Mouse (Mus musculus) E14TG2a.4 (cell line): ENCODE measurements around the gene Ddt.

ENCODE experiments used
- H3K27me3 ChIP-seq: 2 replicates; pipeline ENCODE4 v1.6.1; 2014; ENCODE audit warnings: low read length, control low read depth; ENCODE audit not compliant: insufficient read depth
- H3K36me3 ChIP-seq: 2 replicates; pipeline ENCODE4 v1.6.1; 2014; ENCODE audit warnings: low read length, control low read depth; ENCODE audit not compliant: insufficient read depth
- H3K4me1 ChIP-seq: replicated peaks from 2 replicates; pipeline ENCODE4 v1.6.1; 2014; ENCODE audit warnings: low read depth, low read length, control low read depth
- H3K4me3 ChIP-seq: replicated peaks from 2 replicates; pipeline ENCODE4 v1.5.1; 2014; ENCODE audit warnings: mild to moderate bottlenecking, low read length
- H3K9me3 ChIP-seq: 2 replicates; pipeline ENCODE4 v1.6.1; 2014; ENCODE audit warnings: low read length, control low read depth
- CTCF ChIP-seq: conservative IDR thresholded peaks from 2 replicates; pipeline ENCODE4 v1.5.1; 2014; ENCODE audit warnings: low read length
- NANOG ChIP-seq: IDR thresholded peaks from 2 replicates; pipeline ENCODE4 v1.6.1; 2014; ENCODE audit warnings: borderline replicate concordance, low read length, mixed read lengths
- POU5F1 ChIP-seq: IDR thresholded peaks from 2 replicates; pipeline ENCODE4 v1.6.1; 2014; ENCODE audit warnings: low read length, borderline replicate concordance

Gene Ddt

DNA sequence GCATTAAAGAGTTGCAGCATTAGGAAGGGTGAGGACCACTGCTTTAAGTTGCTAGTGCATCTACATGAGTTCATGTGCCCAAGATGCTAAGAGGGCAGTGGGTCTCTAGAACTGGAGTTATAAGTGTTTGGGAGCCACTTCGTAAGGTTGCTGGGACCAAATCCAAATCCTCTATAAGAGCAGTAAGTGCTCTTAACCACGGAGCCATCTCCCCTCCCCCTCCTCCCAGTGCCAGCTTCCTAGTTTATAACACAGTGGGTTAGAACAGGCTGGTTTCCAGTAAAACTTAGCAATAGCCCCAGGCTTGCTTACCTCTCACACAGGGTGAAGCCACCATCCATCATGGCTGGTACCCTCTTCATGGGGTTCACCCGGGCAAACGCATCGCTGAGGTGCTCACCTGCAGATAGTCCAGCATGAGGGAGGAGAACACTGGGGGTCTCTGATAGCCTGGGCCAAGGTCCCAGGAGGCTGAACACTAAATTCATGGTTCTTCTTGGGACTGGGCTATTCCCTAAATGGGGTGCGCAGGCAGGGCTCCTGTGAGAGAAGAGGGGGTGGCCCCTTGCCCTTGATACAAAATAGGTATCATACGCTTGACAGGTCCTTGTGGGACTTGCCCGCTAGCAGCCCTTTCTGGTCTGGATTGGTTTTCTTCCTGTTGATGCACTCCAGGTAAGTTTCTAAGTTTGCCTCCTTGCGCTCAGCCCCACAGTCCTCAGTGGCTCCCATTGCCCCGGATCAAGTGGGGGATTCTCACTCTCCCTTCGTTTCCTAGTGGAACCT is 23.7 kb upstream of the Ddt start:
- Histone ChIP-seq H3K36me3 (no peaks in the 10 kb centered on the region), H3K9me3 (no peaks in the 10 kb centered on the region), H3K27me3 (peaks cover 39% of the 10 kb centered on the region), H3K4me3 (peak overlapping the region; percentile 35), H3K4me1 (peaks cover 61% of the 10 kb centered on the region)
- TF ChIP-seq NANOG (no peak), POU5F1 (no peak), CTCF (no peak)

DNA sequence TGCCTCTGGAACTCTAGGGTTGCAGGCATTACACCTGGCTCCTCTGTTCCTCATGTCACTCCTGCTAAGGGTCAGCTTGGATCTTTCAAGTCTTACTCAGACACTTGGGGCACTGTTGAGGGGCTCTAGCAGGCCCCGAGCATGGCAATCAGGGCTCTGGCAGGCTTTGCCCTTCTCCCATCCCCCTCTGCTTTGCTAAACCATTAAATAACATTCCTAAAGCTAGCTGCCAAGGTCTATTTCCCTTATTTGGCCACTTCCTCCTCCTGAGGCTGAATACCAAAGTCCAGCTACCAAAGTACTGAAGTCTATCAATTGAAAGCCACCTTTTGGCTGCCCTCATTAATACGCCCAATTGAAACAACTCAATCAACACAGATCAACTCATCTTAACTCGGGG is 21.7 kb upstream of the Ddt start:
- H3K27me3 ChIP-seq, result peaks cover 29% of the 10 kb centered on the region
- H3K9me3 ChIP-seq, result no peaks in the 10 kb centered on the region
- TF ChIP-seq CTCF, result no peak
- TF ChIP-seq POU5F1, result no peak
- TF ChIP-seq NANOG, result no peak
- peaks cover 61% of the 10 kb centered on the region for H3K4me1 ChIP-seq
- H3K36me3 ChIP-seq, result no peaks in the 10 kb centered on the region
- no peak overlapping the region for H3K4me3 ChIP-seq

DNA sequence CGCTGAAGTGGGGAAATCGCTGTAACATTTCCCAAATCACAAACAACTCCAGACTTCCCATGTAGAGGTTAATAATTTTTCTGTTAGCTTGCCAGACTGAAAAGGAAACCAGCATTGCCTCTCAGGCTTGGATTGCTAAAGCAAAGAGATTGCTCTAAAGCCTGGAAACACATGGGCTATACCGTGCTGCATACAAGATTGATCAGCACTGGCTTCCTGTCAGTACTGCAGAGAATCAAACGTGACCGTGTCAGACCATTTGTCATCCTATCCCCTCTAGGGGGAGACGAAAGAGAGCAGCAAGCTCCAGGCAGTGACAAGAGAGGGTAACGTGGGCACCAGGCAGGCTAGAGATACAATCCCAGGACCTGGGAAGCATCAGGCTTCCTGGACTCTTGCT is 17.6 kb upstream of the Ddt start:
- Histone ChIP-seq H3K9me3 (no peaks in the 10 kb centered on the region), H3K36me3 (no peaks in the 10 kb centered on the region), H3K4me1 (peaks cover 34% of the 10 kb centered on the region), H3K4me3 (no peak overlapping the region), H3K27me3 (0 out of 2 replicates have a peak, but pooled peaks cover 3% of the 10 kb centered on the region)
- TF ChIP-seq NANOG (no peak), POU5F1 (no peak), CTCF (no peak)

DNA sequence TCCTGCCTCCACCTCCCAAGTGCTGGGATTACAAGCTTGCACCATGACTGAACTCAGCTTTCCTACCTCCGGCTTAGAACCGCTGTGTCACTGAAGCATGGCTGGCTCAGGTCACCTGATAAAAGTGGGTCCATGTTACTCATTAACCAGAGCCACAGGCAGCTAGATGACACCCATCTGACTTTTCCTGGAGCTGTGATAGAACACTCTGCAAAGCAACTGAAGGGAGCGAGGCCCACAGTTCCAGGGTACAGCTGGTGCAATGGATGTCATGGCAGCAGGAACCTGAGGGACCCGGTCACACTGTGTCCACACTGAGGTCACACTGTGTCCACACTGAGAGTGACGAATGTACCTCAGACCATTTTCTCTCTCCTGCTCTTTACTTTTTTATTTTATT is 16.6 kb upstream of the Ddt start:
- Histone ChIP-seq H3K27me3 (0 out of 2 replicates have a peak, but pooled peaks cover 6% of the 10 kb centered on the region), H3K4me3 (no peak overlapping the region), H3K36me3 (no peaks in the 10 kb centered on the region), H3K9me3 (no peaks in the 10 kb centered on the region), H3K4me1 (peaks cover 25% of the 10 kb centered on the region)
- TF ChIP-seq POU5F1 (no peak), NANOG (no peak), CTCF (no peak)

DNA sequence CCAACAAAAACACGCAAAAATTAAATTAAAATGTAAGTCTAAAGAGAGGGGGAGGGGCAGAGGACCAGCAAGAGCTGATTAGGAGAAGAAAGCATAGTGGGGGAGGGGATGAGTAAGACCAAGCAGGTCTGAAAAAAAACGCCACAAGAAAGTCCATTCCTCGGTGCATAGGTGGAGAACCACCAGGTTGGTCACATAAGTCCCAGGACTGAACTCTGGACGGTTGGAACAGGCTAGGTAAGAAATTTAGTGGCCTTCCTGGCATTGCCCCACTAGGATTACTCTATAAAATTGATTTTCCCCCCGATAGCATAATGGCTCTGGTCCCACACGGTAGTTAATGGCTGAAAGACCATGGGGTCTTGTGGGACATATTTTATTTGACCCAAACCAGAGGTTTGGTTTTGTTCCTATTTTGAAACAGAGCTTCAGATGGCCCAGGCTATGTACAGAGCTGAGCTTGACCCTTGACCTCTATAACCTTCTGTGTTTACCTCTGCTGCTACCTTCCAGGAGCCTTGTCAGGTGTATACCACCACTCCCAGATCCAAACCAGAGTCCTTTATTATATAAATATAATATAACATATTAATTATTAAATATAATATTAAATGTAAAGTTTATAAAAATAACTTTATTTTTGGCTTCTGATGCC is 16.0 kb upstream of the Ddt start:
- H3K4me3 ChIP-seq, result no peak overlapping the region
- H3K36me3 ChIP-seq, result no peaks in the 10 kb centered on the region
- no peak for TF ChIP-seq CTCF
- no peak for TF ChIP-seq NANOG
- TF ChIP-seq POU5F1, result no peak
- peaks cover 19% of the 10 kb centered on the region for H3K4me1 ChIP-seq
- no peaks in the 10 kb centered on the region for H3K9me3 ChIP-seq
- H3K27me3 ChIP-seq, result 0 out of 2 replicates have a peak, but pooled peaks cover 8% of the 10 kb centered on the region

DNA sequence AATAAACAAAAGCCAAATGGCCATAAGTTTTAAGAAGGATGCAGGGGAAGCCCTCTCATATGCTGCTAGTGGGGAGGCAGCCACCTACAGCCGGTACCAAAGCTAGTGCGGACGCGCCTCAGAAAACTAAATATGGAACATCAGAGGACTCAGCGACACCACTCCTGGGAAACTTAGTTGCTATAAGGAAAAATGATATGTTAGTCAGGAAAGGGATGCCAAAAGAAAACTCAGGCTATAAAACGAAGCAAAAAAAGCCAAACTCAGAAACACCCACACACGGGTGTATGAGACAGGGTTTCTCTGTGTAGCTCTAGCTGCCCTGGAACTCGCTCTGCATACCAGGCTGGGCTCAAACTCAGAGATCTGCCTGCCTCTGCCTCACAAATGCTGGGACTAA is 15.1 kb upstream of the Ddt start:
- H3K4me3 ChIP-seq, result no peak overlapping the region
- H3K9me3 ChIP-seq, result no peaks in the 10 kb centered on the region
- H3K36me3 ChIP-seq, result no peaks in the 10 kb centered on the region
- H3K27me3 ChIP-seq, result peaks cover 17% of the 10 kb centered on the region; the same call in 1 of the 2 replicates
- H3K4me1 ChIP-seq, result peaks cover 9% of the 10 kb centered on the region
- TF ChIP-seq CTCF (no peak), POU5F1 (no peak), NANOG (no peak)

DNA sequence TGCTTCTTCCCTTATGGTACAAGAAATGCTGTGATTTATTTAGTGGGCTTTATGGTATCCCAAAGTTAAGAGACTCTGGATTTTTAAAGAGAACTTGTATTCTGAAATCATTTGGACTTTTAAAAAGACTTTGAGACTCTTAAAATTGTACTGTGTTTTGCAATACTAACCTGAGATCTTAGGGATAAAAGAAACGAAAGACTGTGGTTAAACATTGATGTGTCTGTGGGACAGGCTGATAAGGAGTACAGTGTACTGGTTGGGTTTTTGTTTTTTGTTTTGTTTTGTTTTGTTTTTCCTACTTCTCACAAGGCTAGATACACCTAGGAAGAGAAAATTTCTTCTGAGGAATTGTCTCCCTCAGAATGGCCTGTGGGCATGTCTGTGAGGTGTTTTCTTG is 12.2 kb upstream of the Ddt start:
- Histone ChIP-seq H3K9me3 (no peaks in the 10 kb centered on the region), H3K36me3 (no peaks in the 10 kb centered on the region), H3K27me3 (peaks cover 34% of the 10 kb centered on the region), H3K4me1 (peaks cover 22% of the 10 kb centered on the region), H3K4me3 (no peak overlapping the region)
- TF ChIP-seq CTCF (no peak), NANOG (no peak), POU5F1 (no peak)

DNA sequence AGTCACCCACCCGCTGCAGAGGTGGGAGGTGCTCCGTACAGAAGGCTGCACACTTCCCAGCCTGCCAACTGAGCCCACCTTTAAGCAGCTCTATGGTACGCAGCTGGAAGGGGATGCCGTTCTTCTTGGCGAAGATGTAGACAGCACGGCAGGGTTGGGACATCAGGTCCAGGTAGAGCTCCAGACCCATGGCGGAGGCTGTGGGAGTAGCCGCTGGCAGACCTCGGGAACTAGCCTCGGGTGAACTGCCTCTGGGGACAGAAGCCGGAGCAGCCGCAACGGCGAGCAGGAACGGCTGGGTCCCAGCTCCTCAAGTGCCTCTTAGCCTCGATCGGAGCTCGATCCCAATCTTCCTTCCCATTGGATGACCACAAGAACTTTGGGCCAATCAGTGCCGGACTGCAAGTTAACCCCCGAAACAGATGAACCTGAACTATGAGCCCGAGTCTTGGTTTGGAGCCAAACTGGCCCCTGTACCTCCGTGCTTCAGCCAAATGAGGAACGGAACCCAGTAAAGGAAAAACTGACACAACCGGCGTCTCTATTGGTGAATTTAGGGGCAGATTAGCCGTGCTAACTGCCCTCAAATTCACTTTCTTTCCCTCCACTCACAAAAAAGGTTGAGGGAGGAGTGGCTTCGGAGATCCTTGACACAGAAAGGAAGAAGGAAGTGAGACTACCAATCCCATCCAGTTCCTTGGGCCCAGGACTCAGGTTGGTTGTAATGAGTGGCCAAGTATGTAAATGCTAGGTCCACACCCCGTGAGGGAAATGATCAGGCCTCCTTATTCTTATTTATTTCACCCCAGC is 7.8 kb upstream of the Ddt start, which contains the start of the genes Gm20441 and Gstt3:
Gm20441 (minus strand) TSS at position 186 of the 810 bp plus-strand sequence.
Gstt3 (minus strand) TSS at position 646 of the 810 bp plus-strand sequence.
- H3K4me3 ChIP-seq, result peak within 1 kb of the TSS; percentile 85
- TF ChIP-seq NANOG, result no peak
- no peak for TF ChIP-seq POU5F1
- H3K9me3 ChIP-seq, result no peaks in the 10 kb centered on the region
- H3K36me3 ChIP-seq, result no peaks in the 10 kb centered on the region
- H3K27me3 ChIP-seq, result peaks cover 56% of the 10 kb centered on the region
- H3K4me1 ChIP-seq, result peaks cover 26% of the 10 kb centered on the region
